Mouse (Mus musculus) small intestine, adult 2 months (tissue): ENCODE data around the gene Tomm40l.

Experiments used
- CTCF ChIP-seq: fragments of 200-500 bp; IDR thresholded peaks from 2 replicates; pipeline ENCODE4 v1.5.1; 2012; ENCODE audit warnings: low read depth, mild to moderate bottlenecking, control low read depth, inconsistent platforms, low read length, moderate library complexity, mixed read lengths; ENCODE audit not compliant: insufficient replicate concordance, insufficient read length; ENCODE audit errors: extremely low read depth
- POLR2A ChIP-seq: fragments of 200-500 bp; IDR thresholded peaks from 2 replicates; pipeline ENCODE4 v1.6.1; 2012; ENCODE audit warnings: low read depth, mild to moderate bottlenecking, control low read depth, inconsistent platforms, low read length, moderate library complexity

DNA sequence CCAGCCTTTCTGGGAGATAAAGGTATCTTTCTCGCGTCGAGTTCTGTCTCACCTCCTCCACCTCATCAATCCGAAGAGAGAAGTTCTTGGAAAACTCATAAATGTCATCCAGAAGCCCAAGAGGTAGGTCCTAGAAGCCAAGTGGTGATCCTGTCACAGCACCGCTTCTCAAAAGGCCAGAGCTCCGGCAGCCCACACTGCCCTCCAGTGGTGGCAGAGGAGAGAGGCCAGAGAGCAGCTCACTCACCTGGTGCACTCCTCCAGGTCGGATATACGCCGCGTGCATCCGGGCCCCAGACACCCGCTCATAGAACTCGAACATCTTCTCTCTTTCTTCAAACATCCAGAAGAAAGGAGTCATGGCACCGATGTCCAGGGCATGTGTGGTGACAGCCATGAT lies 16.1 kb upstream of the Tomm40l start:
- peak; percentile 86 for TF ChIP-seq CTCF
- TF ChIP-seq POLR2A, result no peak
